Mouse (Mus musculus) monocyte, adult 2 months (primary cell): ENCODE measurements around the gene Pik3cg.
A peak's percentile ranks its signal among the peaks of the same experiment; 100 is the strongest.

Experiments
- DNase-seq, 2 experiments: peaks; one replicate each; pipeline ENCODE4 v3.0.0; 2022; ENCODE audit warnings: low spot score in 2 of 2, low read depth in 1 of 2

The Pik3cg gene

DNA sequence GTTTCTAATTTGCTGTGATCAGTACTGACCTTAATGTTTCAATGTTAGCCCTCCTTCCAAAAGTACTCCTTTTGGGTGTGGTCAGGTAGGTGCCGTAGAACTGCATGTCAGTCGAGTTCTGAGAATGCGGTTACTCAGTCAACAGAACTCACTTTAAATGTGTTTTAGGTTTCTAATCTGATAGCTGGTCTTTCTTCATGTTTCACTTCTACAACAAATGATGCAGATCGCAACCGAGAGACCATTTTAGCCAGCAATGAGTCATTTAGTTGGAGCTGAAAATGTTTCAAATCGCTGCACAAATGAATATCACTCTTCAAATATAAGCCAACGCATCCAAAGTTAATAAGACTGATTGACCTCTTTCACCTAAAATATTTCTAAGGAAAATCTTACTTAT is 6.5 kb downstream of the Pik3cg start:
- DNase-seq: no peak

DNA sequence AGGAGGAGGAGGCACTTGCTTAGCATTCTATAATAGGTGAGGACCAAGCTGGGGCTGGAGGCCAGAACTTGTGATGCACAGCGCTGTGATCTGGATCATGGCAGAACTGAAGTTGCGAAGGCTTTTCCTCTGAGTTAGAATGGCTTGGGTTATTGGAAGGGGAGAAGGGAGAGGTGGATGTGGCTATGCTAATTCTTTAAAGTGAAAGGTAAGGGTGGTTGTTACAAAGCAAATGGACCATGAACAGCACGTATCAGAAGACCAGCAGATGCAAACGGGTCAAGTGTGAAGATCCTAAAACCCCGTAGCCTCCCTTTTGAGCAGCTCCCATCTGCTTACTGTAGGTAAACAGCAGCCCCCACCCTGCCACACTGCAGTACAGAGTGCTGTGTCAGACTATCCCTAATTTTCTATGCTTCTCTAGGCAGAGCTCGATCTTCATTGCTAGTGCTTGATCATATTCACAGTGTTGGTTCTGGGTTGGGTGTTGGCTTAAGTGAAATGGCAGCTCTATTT is 7.3 kb downstream of the Pik3cg start:
- DNase-seq: no peak

DNA sequence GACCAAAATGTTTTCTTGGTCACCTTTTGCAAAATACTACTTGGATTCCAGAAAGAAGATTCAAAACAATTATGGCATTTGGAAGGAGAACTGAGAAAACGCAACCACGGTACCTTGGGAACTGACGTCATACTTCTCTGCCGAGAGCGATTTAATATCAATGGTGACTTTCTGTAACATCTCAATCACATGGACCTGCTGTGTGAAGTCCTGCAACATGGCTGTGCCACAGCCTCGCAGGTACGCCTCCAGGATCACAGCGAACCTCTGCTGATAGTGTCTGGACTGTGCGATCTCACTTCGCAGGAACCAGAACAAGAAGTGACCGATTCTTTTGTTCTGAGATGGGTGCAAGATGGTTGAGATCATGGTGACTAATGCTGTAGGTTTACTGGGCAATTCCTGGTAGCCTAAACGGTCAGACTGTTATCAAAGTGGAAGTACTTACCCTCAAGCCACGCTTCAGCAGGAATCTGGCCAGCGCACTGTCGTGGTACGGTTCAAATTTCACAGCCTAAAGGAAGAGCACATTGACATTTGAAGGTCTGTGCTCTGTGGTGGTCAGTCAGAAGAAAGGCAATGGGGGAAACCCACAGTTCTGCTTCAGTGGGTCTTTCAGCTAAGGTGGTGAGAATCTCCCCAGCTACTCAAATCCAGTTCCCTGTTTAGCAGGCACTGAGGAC is 7.9 kb downstream of the Pik3cg start:
- no peak for DNase-seq

DNA sequence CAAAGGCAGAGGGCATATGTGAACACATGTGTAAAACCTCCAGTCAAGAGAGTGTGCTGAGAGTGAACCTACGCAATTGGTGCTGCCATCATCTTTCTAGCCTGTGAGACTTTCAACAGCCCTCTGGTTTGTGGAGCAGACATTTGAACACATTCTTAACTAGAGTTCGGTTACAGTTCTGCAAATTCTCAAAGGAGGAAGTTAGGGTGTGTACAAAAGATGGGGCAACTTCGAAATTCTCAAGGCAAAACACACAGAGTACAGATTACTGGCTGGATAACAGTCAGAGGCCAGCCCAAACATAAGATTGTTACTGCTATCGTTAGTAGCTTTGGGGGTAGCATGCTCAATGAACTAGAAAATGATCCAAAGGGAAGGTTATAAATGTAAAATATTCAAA is 9.0 kb downstream of the Pik3cg start:
- no peak for DNase-seq

DNA sequence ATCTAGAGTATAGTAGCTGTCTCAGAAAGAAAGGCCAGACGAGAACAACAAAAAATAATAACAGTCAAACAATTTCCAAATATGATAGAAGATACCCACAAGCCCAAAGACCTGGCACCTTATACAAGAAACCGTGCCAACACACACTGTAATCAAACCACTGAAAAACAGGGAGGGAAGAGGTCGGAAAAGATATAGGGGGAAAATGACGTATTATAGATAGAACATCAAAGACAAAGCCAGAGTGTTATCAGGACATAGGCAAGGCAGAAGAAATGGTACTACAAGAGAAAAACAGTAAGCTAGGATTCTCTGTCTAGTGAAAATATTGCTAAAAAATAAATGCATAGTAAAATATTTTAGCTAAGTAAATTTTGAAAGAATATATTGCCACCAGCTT is 10.4 kb downstream of the Pik3cg start:
- DNase-seq: no peak

DNA sequence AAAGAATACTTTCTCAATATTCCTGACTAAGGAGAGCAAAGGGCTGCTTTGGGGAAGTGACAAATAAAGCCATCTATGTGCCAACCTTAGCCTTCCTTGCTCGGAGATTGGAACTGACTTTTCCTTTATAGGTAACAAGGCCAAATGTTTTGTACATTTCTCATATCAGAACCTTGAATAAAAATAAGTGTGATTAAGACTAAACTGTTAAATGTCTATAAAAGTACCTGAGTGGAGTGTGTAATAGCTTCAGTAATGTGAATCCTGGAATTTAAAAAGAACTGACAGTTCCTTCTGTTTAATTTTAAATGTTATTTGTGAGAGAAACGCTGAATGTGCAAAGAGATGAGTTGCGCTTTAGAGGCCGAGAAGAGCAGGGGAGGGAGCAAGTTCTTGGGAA is 13.5 kb downstream of the Pik3cg start:
- DNase-seq: no peak

DNA sequence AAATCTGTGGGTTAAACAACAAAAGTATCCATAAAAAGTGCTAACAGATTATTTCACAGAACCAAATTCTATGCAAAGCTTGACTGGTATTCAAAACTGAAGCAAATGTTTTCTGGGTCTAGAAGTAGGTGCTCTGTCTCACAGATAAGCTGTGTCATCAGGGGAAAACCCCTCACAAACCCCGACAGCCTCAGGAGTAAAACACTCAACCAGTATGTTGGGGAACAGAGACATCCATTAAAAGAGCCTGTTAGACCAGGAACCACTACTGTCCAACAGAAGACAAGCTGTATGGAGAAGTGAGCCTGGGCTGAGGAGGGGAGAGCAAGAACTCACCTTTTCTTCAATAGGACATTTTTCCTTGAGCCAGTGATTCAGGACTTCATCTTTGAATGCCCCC is 14.1 kb downstream of the Pik3cg start:
- no peak for DNase-seq

DNA sequence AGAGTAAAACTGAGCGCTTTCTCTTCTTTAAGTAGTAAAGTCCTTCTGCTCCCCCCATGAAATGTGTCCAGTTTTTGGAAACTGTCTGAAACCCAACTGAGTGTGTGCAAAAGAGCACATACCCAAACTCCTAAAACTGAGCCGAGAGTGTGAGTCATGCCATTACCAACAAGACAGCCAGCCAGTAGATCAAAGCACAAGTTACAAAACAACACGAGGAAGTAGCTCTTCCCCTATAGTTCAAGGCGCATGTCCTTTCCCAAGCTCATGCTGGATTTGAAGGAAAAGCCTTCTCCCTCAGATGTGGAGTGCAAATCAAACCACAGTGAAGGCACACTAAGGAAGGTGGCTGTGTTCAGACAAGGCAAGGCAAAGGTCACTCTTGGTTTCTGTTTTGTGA is 17.5 kb downstream of the Pik3cg start:
- no peak for DNase-seq

GRCm38 (mm10) chr12:32187668-32188236 is 20.7 kb downstream of the Pik3cg start:
- no peak for DNase-seq

DNA sequence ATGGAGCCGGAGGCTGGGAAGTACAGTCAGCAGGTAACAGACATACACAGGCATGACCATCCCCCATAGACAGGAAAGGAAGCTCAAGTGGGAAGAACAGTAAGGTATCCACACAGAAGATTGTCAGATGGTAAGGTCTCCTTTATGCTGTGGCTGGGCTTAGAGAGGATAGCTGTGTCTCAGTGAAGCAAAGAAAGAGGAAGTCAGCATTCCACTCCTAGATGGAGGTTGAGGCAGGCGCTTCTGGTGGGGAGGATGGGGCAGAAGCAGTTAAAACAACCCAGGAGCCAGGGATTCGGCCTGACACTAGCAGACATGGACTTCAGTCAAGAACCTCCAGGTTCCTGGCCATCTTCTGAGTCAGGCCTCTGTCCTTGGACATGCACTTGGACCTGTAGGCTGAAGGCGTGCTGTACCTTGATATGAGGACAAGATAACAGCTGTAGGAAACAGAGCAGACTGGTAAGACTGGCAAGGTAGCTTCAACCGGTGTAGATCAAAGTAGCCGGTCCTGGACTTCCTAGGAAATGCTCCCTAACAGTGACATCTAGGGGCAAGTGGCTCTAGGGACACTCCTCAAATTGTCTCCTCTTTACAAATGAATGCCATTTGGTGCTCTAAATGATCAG is 21.7 kb downstream of the Pik3cg start:
- DNase-seq: no peak

- DNase-seq: no peak
Observed at GRCm38 (mm10) chr12:32184874-32185273, 23.6 kb downstream of the Pik3cg start.

GRCm38 (mm10) chr12:32183584-32183983 is 24.9 kb downstream of the Pik3cg start:
- no peak for DNase-seq

GRCm38 (mm10) chr12:32182632-32183419 is 25.6 kb downstream of the Pik3cg start:
- no peak for DNase-seq

DNA sequence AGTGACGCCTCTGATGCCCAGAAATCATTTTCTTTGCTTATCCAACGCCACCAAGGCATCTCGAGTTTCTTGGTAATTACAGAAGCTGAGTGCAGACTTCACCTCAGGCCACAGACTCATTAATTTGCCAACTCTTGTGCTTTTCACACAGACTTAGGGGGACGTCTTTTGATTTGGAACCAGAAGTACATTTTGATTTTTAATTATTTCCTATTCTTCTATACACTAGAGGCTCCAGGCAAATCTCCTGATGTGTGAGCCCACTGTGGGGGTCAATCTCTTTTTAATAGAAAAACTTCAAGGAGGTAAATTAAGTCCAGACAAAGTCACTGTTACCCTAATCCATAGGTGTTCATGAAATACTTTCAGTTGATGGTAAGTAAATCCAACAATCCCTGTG is 26.6 kb downstream of the Pik3cg start:
- no peak for DNase-seq

GRCm38 (mm10) chr12:32174437-32174836 is 34.0 kb downstream of the Pik3cg start:
- no peak for DNase-seq

DNA sequence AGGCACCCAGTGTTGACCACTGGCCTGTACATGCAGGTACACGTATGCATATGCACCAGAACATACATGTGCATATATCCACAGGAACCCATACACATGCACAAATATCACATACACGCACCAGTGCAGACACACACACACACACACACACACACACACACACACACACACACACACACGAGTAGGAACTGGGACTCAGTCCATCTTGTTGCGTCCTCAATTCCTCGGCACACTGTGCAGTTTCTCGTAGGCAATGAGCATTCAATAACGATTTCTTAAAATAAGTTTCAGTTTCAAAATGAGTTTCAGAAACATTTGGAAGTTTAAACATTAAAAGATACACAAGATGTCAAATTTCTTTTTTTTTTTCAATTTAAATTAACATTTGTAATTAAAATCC is 35.6 kb downstream of the Pik3cg start:
- DNase-seq: no peak

GRCm38 (mm10) chr12:32169164-32169563 is 39.3 kb downstream of the Pik3cg start:
- DNase-seq: no peak

GRCm38 (mm10) chr12:32168751-32169150 is 39.7 kb downstream of the Pik3cg start:
- DNase-seq: no peak

- DNase-seq: peak; percentile 16 to 25
Observed at GRCm38 (mm10) chr12:32163706-32164105, 44.8 kb downstream of the Pik3cg start.

- DNase-seq: no peak
Observed at GRCm38 (mm10) chr12:32158757-32159156, 49.7 kb downstream of the Pik3cg start.

GRCm38 (mm10) chr12:32146606-32147005 is 61.9 kb downstream of the Pik3cg start:
- DNase-seq: no peak

DNA sequence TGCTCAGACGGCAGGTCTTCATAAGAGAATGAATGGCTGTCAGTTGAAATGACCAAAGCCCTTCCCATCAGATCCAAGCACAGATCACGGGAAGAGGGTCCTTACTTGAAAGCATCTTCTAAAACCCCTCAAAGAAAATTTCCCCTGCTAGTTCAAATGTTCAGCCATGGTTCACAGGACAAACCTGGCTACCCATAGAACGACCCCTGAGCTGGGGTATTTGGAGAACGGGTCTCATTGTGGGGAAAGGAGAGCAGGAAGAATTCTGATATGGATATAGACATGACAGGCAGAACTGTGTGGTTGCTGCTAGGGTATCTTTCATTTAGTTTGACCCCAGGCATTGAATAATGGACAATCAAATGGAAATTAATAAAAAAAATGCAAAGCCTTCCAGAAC is 62.8 kb downstream of the Pik3cg start:
- no peak for DNase-seq
